Mouse (Mus musculus): ENCODE measurements around the gene Thsd7a. TPM values are rescaled to one million over a fixed set of nuclear protein-coding genes. Genes with fewer than 3 reads are reported as not detected.

Gene Thsd7a
- polyA plus RNA-seq, 1 experiment from 2014 or later: 5.1 TPM

DNA sequence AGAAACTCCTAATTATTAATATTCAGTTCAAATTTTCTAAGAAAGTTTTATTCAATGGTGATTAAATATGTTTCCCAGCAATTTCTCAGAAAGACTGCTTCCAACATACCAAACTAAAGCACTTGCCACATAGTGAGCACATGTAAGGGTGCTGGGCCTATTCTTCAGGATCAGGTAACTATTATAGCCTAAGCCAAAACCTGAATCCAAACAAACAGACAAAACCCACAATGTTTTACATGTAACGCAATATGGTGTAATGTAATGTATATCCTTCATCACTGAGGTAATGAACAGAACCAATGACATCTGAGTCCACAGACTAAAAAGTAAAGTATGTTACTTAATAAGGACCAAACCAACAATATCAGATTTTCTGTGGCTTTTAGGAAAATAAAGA is 346.2 kb downstream of the Thsd7a start:
- Histone ChIP-seq H3K9ac (ENCODE audit: low read depth, low read length) (no peak overlapping the region), H3K36me3 (ENCODE audit: control insufficient read depth, insufficient read depth, low read length) (no peaks in the 10 kb centered on the region), H3K27ac (ENCODE audit: low read depth, low read length) (no peak overlapping the region), H3K27me3 (ENCODE audit: control insufficient read depth, insufficient read depth, low read length) (no peaks in the 10 kb centered on the region), H3K4me1 (ENCODE audit: control insufficient read depth, insufficient read depth, low read length) (no peaks in the 10 kb centered on the region), H3K4me2 (replicated peaks; ENCODE audit: low read depth, low read length) (no peak overlapping the region), H3K9me3 (ENCODE audit: control insufficient read depth, low read length) (no peaks in the 10 kb centered on the region), H3K4me3 (ENCODE audit: low read length) (no peak overlapping the region)
- WGBS: 77% methylated on average over 1 of the region's 1 CpGs
- ATAC-seq (ENCODE audit: low FRiP score, low TSS enrichment): peak; percentile 64; the same call in 1 of the 2 replicates

DNA sequence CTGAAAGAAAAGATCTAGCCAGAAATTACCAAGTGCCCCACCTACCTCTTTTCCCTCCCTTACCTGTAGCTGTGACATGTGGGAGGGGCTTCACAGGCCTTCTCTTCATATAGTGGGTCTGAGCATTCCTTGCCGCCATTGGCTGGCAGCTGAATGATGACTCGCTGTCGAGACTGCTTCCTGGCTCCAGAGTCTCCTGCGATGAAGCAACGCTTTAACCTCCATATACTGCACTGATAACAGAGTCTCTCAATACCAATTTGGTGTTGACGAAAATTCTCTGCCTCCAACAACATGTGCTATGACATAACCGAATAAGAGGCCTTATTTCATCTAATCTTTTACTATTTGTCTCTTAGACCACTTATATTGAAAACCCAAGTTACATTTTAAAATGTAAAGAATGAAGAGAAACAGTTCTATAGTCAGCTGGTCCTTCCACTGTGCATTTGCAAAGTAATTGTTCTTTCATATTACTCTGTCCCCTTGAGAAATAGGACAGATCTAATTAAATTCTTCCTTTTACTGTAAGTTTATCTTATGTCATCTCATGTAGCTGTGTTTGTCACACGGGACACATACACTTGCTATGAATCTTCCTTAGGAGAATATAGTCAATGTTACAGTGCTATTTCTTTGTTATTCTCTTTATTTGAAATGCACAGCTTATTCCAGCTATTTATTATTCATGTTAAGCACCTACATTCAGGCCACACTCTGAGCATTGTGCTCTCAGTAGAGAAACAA is 351.3 kb downstream of the Thsd7a start:
- H3K9ac ChIP-seq (ENCODE audit: low read depth, low read length): no peak overlapping the region
- H3K27me3 ChIP-seq (ENCODE audit: control insufficient read depth, insufficient read depth, low read length): no peaks in the 10 kb centered on the region
- H3K4me3 ChIP-seq (ENCODE audit: low read length): no peak overlapping the region
- no peaks in the 10 kb centered on the region for H3K36me3 ChIP-seq (ENCODE audit: control insufficient read depth, insufficient read depth, low read length)
- H3K4me2 ChIP-seq (replicated peaks; ENCODE audit: low read depth, low read length): no peak overlapping the region
- H3K27ac ChIP-seq (ENCODE audit: low read depth, low read length): no peak overlapping the region
- WGBS: 84% methylated on average over 8 of the region's 8 CpGs
- no peaks in the 10 kb centered on the region for H3K4me1 ChIP-seq (ENCODE audit: control insufficient read depth, insufficient read depth, low read length)
- ATAC-seq (ENCODE audit: low FRiP score, low TSS enrichment): no peak
- H3K9me3 ChIP-seq (ENCODE audit: control insufficient read depth, low read length): no peaks in the 10 kb centered on the region

DNA sequence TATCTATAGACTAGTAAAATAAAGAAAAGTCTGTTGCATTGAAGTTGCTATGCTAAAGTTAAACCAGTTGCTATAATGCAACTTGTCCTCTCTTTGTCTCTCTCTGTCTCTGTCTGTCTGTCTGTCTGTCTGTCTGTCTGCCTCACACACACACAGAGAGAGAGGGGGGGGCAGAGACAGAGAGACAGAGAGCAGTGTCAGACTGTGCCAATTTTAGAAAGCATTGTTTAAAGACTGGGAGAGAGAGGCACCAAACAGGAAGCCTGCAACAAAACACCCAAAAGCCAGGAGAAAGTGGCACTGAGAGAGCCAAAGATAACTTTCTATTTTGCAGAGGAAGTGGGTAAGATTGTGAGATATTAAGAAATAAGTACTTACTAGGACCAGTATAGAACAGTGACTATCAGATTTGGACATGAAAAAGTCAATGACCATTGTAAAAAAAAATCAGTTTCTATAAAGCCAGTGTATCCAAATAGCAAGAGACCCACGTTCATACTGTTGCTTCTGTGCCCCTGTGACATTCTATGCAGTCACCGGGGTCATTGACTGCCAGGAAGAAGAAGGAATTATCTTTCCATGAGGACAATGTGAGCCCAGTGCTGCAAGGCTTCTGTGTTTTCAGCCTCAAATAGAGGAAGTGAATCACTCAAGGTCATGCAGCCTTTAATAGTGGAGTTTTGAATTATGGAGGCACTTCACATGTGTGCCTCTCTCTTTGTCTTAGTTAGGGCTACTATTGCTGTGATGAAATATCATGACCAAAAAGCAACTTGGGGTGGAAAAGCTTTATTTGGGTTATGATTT is 355.4 kb downstream of the Thsd7a start:
- no peak for ATAC-seq (ENCODE audit: low FRiP score, low TSS enrichment)
- Histone ChIP-seq H3K27ac (ENCODE audit: low read depth, low read length) (no peak overlapping the region), H3K27me3 (ENCODE audit: control insufficient read depth, insufficient read depth, low read length) (no peaks in the 10 kb centered on the region), H3K4me1 (ENCODE audit: control insufficient read depth, insufficient read depth, low read length) (no peaks in the 10 kb centered on the region), H3K9ac (ENCODE audit: low read depth, low read length) (no peak overlapping the region), H3K9me3 (ENCODE audit: control insufficient read depth, low read length) (no peaks in the 10 kb centered on the region), H3K36me3 (ENCODE audit: control insufficient read depth, insufficient read depth, low read length) (no peaks in the 10 kb centered on the region), H3K4me2 (replicated peaks; ENCODE audit: low read depth, low read length) (no peak overlapping the region), H3K4me3 (ENCODE audit: low read length) (no peak overlapping the region)
- 49% methylated on average over 2 of the region's 2 CpGs for WGBS

DNA sequence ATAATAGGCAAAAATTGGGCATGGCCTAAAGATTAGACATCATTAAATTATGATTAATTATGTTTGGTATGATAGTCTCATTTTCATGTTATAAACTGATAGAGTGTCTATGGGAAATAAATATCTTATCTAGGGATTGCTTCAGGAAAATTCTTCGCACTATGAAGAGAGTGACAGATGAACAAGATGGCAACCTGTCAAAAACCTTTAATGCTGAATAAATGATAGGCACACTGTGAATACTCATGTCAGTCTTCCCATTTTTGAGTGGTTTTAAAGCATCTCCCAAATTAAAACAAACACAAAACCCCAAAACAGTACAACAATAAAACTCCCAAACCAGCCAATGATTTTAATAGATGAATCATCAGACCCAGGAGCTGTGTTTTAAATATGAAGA is 362.5 kb downstream of the Thsd7a start:
- no peak overlapping the region for H3K4me2 ChIP-seq (replicated peaks; ENCODE audit: low read depth, low read length)
- no peaks in the 10 kb centered on the region for H3K27me3 ChIP-seq (ENCODE audit: control insufficient read depth, insufficient read depth, low read length)
- no peak overlapping the region for H3K4me3 ChIP-seq (ENCODE audit: low read length)
- ATAC-seq (ENCODE audit: low FRiP score, low TSS enrichment): no peak
- 93% methylated on average over 1 of the region's 1 CpGs for WGBS
- no peaks in the 10 kb centered on the region for H3K9me3 ChIP-seq (ENCODE audit: control insufficient read depth, low read length)
- no peaks in the 10 kb centered on the region for H3K4me1 ChIP-seq (ENCODE audit: control insufficient read depth, insufficient read depth, low read length)
- H3K27ac ChIP-seq (ENCODE audit: low read depth, low read length): no peak overlapping the region
- H3K9ac ChIP-seq (ENCODE audit: low read depth, low read length): no peak overlapping the region
- H3K36me3 ChIP-seq (ENCODE audit: control insufficient read depth, insufficient read depth, low read length): no peaks in the 10 kb centered on the region

DNA sequence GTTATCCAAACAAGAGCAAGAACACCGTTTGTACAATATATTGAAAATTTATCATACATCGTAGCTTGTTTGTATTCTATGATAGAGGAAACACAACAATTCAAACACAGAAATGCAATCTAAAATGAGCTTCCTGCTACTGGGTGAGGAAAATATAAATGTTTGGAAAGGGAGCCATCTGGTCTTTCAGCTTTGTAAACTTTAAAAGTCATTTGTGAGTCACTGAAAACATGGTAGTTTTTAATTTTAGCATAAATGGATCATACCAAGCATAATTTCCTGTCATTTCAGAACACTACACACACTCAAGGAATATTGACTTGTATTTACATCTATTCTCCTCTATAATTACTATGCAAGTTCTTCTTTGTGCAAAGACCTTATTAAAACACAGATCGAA is 363.6 kb downstream of the Thsd7a start:
- 73% methylated on average over 3 of the region's 3 CpGs for WGBS
- no peak overlapping the region for H3K4me2 ChIP-seq (replicated peaks; ENCODE audit: low read depth, low read length)
- no peak overlapping the region for H3K4me3 ChIP-seq (ENCODE audit: low read length)
- no peaks in the 10 kb centered on the region for H3K36me3 ChIP-seq (ENCODE audit: control insufficient read depth, insufficient read depth, low read length)
- no peak overlapping the region for H3K27ac ChIP-seq (ENCODE audit: low read depth, low read length)
- no peak for ATAC-seq (ENCODE audit: low FRiP score, low TSS enrichment)
- H3K9ac ChIP-seq (ENCODE audit: low read depth, low read length): no peak overlapping the region
- no peaks in the 10 kb centered on the region for H3K27me3 ChIP-seq (ENCODE audit: control insufficient read depth, insufficient read depth, low read length)
- H3K4me1 ChIP-seq (ENCODE audit: control insufficient read depth, insufficient read depth, low read length): no peaks in the 10 kb centered on the region
- no peaks in the 10 kb centered on the region for H3K9me3 ChIP-seq (ENCODE audit: control insufficient read depth, low read length)

DNA sequence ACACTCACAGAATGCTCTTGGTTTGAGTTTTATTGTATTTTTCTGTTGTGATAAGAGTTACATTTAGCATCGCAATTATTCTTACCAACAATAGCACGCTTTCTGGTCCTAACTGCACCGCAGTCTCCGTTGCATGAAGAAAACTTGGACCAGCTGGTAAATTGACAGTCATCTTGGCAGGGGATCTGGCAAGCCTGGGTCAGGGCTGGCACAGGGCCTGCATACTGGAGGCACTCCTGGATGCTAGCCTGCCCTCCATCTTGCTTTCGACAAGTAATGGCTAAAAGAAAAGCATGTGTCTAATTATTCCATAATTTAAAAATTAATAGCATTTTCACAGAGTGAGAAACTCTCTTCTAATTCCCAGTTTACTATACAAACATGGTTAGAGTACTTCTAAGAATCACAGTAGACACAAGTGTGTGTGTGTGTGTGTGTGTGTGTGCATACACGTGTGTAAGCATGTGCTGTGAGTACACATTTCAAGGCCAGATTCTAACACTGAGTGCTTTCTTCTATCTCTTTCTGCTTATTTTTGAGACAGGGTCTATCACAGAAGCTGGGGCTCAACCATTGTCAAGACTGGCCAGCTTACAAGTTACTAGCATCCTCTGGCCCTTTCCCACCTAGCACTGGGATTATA is 368.0 kb downstream of the Thsd7a start:
- Histone ChIP-seq H3K9me3 (ENCODE audit: control insufficient read depth, low read length) (no peaks in the 10 kb centered on the region), H3K27me3 (ENCODE audit: control insufficient read depth, insufficient read depth, low read length) (no peaks in the 10 kb centered on the region), H3K27ac (ENCODE audit: low read depth, low read length) (no peak overlapping the region), H3K36me3 (ENCODE audit: control insufficient read depth, insufficient read depth, low read length) (no peaks in the 10 kb centered on the region), H3K4me3 (ENCODE audit: low read length) (no peak overlapping the region), H3K9ac (ENCODE audit: low read depth, low read length) (no peak overlapping the region), H3K4me1 (ENCODE audit: control insufficient read depth, insufficient read depth, low read length) (no peaks in the 10 kb centered on the region), H3K4me2 (replicated peaks; ENCODE audit: low read depth, low read length) (no peak overlapping the region)
- WGBS: 93% methylated on average over 6 of the region's 6 CpGs
- no peak for ATAC-seq (ENCODE audit: low FRiP score, low TSS enrichment)

DNA sequence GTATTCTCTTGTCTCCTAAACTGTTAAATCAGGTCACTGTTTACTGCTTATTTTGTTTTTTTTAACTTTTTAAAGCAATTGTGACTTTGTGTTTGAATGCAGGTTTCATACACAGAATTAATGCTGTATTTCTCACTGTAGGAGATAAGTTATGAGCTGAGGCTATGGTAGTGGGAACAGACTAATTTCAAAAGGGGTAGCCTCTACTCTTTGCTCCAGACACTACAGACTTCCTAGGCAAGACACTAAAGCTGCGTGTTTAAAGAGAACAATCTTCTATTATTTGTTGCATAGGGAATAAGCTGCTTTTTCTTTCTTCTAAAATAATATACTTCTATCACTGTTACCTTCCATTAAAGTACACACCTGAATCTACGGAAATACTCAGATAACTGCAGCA is 368.5 kb downstream of the Thsd7a start:
- Histone ChIP-seq H3K27ac (ENCODE audit: low read depth, low read length) (no peak overlapping the region), H3K4me1 (ENCODE audit: control insufficient read depth, insufficient read depth, low read length) (no peaks in the 10 kb centered on the region), H3K4me2 (replicated peaks; ENCODE audit: low read depth, low read length) (no peak overlapping the region), H3K9me3 (ENCODE audit: control insufficient read depth, low read length) (no peaks in the 10 kb centered on the region), H3K27me3 (ENCODE audit: control insufficient read depth, insufficient read depth, low read length) (no peaks in the 10 kb centered on the region), H3K9ac (ENCODE audit: low read depth, low read length) (no peak overlapping the region), H3K36me3 (ENCODE audit: control insufficient read depth, insufficient read depth, low read length) (no peaks in the 10 kb centered on the region), H3K4me3 (ENCODE audit: low read length) (no peak overlapping the region)
- no peak for ATAC-seq (ENCODE audit: low FRiP score, low TSS enrichment)
- WGBS: 96% methylated on average over 2 of the region's 2 CpGs

DNA sequence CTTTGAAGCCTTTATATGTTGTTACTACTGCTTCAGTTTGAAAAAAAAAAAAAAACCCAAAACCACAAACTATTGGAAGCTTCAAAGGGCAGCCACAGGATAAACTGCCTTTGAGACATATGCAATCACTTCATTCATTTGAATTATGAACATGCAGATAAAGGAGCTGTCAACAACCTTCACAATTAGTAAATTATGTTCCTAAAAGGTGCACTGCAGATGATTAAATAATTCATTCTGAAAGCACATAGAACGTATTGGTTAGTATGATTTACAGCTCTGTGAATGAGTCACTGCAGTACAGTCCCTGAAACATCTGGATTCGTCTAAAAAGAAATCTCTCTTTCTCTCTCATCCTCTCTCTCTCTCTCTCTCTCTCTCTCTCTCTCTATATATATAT is 390.5 kb downstream of the Thsd7a start:
- ATAC-seq (ENCODE audit: low FRiP score, low TSS enrichment): no peak

DNA sequence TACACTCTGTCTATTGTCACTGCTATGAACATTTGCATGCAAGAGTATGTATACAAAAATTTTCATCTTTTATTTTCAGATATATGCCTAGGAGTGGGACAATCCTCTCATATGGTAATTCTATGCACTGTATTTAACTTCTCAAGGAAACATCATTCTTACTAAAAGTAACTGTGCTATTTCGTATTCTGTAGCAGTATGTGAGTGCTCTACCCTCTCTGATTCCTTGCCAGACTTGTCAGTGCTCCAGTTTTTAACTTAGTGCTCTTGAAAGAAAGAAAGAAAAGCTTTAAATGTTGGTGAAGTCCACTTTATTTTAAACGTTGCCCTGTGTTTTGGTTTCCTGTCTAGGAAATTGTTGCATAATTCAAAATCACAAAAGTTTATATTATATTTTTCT is 395.6 kb downstream of the Thsd7a start:
- Histone ChIP-seq H3K4me2 (replicated peaks; ENCODE audit: low read depth, low read length) (no peak overlapping the region), H3K36me3 (ENCODE audit: control insufficient read depth, insufficient read depth, low read length) (no peaks in the 10 kb centered on the region), H3K9ac (ENCODE audit: low read depth, low read length) (no peak overlapping the region), H3K4me3 (ENCODE audit: low read length) (no peak overlapping the region), H3K4me1 (ENCODE audit: control insufficient read depth, insufficient read depth, low read length) (no peaks in the 10 kb centered on the region), H3K27ac (ENCODE audit: low read depth, low read length) (no peak overlapping the region), H3K27me3 (ENCODE audit: control insufficient read depth, insufficient read depth, low read length) (no peaks in the 10 kb centered on the region), H3K9me3 (ENCODE audit: control insufficient read depth, low read length) (no peaks in the 10 kb centered on the region)
- WGBS: 73% methylated on average over 2 of the region's 2 CpGs
- ATAC-seq (ENCODE audit: low FRiP score, low TSS enrichment): no peak

More for the DNA sequence above, 390.5 kb downstream of the Thsd7a start:
- Histone ChIP-seq H3K4me2 (replicated peaks; ENCODE audit: low read depth, low read length) (no peak overlapping the region), H3K36me3 (ENCODE audit: control insufficient read depth, insufficient read depth, low read length) (no peaks in the 10 kb centered on the region), H3K9me3 (ENCODE audit: control insufficient read depth, low read length) (no peaks in the 10 kb centered on the region), H3K9ac (ENCODE audit: low read depth, low read length) (no peak overlapping the region), H3K4me3 (ENCODE audit: low read length) (no peak overlapping the region), H3K27me3 (ENCODE audit: control insufficient read depth, insufficient read depth, low read length) (no peaks in the 10 kb centered on the region), H3K27ac (ENCODE audit: low read depth, low read length) (no peak overlapping the region), H3K4me1 (ENCODE audit: control insufficient read depth, insufficient read depth, low read length) (no peaks in the 10 kb centered on the region)
- WGBS: 38% methylated on average over 2 of the region's 2 CpGs
